Mouse (Mus musculus) CD4-positive helper T cell, adult 2 months (primary cell): Measurements from ENCODE around the gene Ap1g2.

Experiments
- DNase-seq: peaks from one replicate; pipeline ENCODE4 v3.0.0-alpha.2; 2012; ENCODE audit warnings: low read depth, missing footprints, low spot score

The Ap1g2 gene

GRCm38 (mm10) chr14:55105836-55106809, at the start of gene Ap1g2:
Gene Ap1g2, minus strand, starts transcription at chr14:55106593.
- peak; percentile 88 for DNase-seq

GRCm38 (mm10) chr14:55152951-55153481, 46.6 kb upstream of the Ap1g2 start:
- no peak for DNase-seq

GRCm38 (mm10) chr14:55152174-55152573, 45.8 kb upstream of the Ap1g2 start:
- no peak for DNase-seq

- no peak for DNase-seq
Observed at GRCm38 (mm10) chr14:55150985-55151384, 44.6 kb upstream of the Ap1g2 start.

- DNase-seq: no peak
Observed at GRCm38 (mm10) chr14:55149041-55149440, 42.6 kb upstream of the Ap1g2 start.

- peak; percentile 48 for DNase-seq
Observed at GRCm38 (mm10) chr14:55148363-55148915, 42.0 kb upstream of the Ap1g2 start.

GRCm38 (mm10) chr14:55146829-55147401, 40.5 kb upstream of the Ap1g2 start:
- no peak for DNase-seq

- no peak for DNase-seq
Observed at GRCm38 (mm10) chr14:55146324-55146723, 39.9 kb upstream of the Ap1g2 start.

GRCm38 (mm10) chr14:55139313-55139712, 32.9 kb upstream of the Ap1g2 start:
- no peak for DNase-seq

GRCm38 (mm10) chr14:55135676-55136075, 29.3 kb upstream of the Ap1g2 start:
- DNase-seq: no peak

- no peak for DNase-seq
Observed at GRCm38 (mm10) chr14:55126521-55126920, 20.1 kb upstream of the Ap1g2 start.

- no peak for DNase-seq
Observed at GRCm38 (mm10) chr14:55125711-55126110, 19.3 kb upstream of the Ap1g2 start.

- DNase-seq: no peak
Observed at GRCm38 (mm10) chr14:55122359-55122758, 16.0 kb upstream of the Ap1g2 start.

- DNase-seq: no peak
Observed at GRCm38 (mm10) chr14:55121947-55122346, 15.6 kb upstream of the Ap1g2 start.

- no peak for DNase-seq
Observed at GRCm38 (mm10) chr14:55119421-55120134, 13.2 kb upstream of the Ap1g2 start.

GRCm38 (mm10) chr14:55118852-55119251, 12.5 kb upstream of the Ap1g2 start:
- DNase-seq: no peak

GRCm38 (mm10) chr14:55116425-55117200, 10.2 kb upstream of the Ap1g2 start, which contains the start of gene Jph4:
Gene Jph4, minus strand, starts transcription at chr14:55116935.
- DNase-seq: no peak

- DNase-seq: no peak
Observed at GRCm38 (mm10) chr14:55115846-55116245, 9.5 kb upstream of the Ap1g2 start.

- peak; percentile 27 for DNase-seq
Observed at GRCm38 (mm10) chr14:55114759-55115701, 8.6 kb upstream of the Ap1g2 start.
